Mouse (Mus musculus) myocyte (in vitro differentiated cells): ENCODE measurements around the gene Gm11042. TPM values are rescaled to one million over a fixed set of nuclear protein-coding genes. Genes with fewer than 3 reads are reported as not detected.

Source experiments
- H3K27me3 ChIP-seq: one replicate; pipeline ENCODE4 v1.6.1; 2011; ENCODE audit not compliant: control insufficient read depth, insufficient read depth, insufficient read length
- H3K36me3 ChIP-seq: one replicate; pipeline ENCODE4 v1.6.1; 2011; ENCODE audit not compliant: control insufficient read depth, insufficient read depth
- H3K4me2 ChIP-seq: one replicate; pipeline ENCODE4 v1.6.1; 2011; ENCODE audit warnings: low read depth, control low read depth
- H3K4me3 ChIP-seq: one replicate; pipeline ENCODE4 v1.5.1; 2011; ENCODE audit warnings: mild to moderate bottlenecking, control low read depth, moderate library complexity
- H3K79me2 ChIP-seq: one replicate; pipeline ENCODE4 v1.6.1; 2011; ENCODE audit not compliant: control insufficient read depth, insufficient read depth
- H3ac ChIP-seq: one replicate; pipeline ENCODE4 v1.6.1; 2011; ENCODE audit not compliant: control insufficient read depth, insufficient read length
- CEBPB ChIP-seq: IDR thresholded peaks from 2 replicates; pipeline ENCODE4 v1.6.1; 2011; ENCODE audit warnings: mild to moderate bottlenecking, moderate library complexity; ENCODE audit not compliant: poor library complexity, insufficient read depth, severe bottlenecking
- E2F4 ChIP-seq: IDR thresholded peaks from one replicate; pipeline ENCODE4 v1.6.1; 2011; ENCODE audit warnings: mild to moderate bottlenecking, control low read depth, moderate library complexity; ENCODE audit not compliant: insufficient read depth
- MAX ChIP-seq: IDR thresholded peaks from one replicate; pipeline ENCODE4 v1.6.1; 2011; ENCODE audit warnings: low read depth, mild to moderate bottlenecking, control low read depth
- MYOD1 ChIP-seq, 3 experiments: IDR thresholded peaks; one replicate each; pipeline ENCODE4 v1.6.1; 2011; ENCODE audit warnings: control low read depth in 2 of 3, low read depth in 2 of 3, mild to moderate bottlenecking in 2 of 3, moderate library complexity in 1 of 3; ENCODE audit not compliant: insufficient read length in 2 of 3, control insufficient read depth in 1 of 3
- MYOG ChIP-seq, 3 experiments: IDR thresholded peaks; one replicate each; pipeline ENCODE4 v1.6.1; 2011; ENCODE audit warnings: control low read depth in 2 of 3, low read depth in 2 of 3, mild to moderate bottlenecking in 2 of 3; ENCODE audit not compliant: insufficient read length in 2 of 3, control insufficient read depth in 1 of 3, insufficient read depth in 1 of 3
- POLR2A ChIP-seq: IDR thresholded peaks from one replicate; pipeline ENCODE4 v1.6.1; 2011; ENCODE audit warnings: low read depth, mild to moderate bottlenecking, control low read depth, moderate library complexity; ENCODE audit not compliant: insufficient read length
- POLR2AphosphoS2 ChIP-seq: IDR thresholded peaks from one replicate; pipeline ENCODE4 v1.6.1; 2011; ENCODE audit warnings: low read depth, control low read depth; ENCODE audit not compliant: insufficient read length
- REST ChIP-seq: IDR thresholded peaks from one replicate; pipeline ENCODE4 v1.6.1; 2011; ENCODE audit warnings: mild to moderate bottlenecking, control low read depth, moderate library complexity; ENCODE audit not compliant: insufficient read depth, insufficient read length
- SRF ChIP-seq: IDR thresholded peaks from one replicate; pipeline ENCODE4 v1.6.1; 2011; ENCODE audit warnings: low read depth; ENCODE audit not compliant: control insufficient read depth, insufficient read length
- TCF12 ChIP-seq: IDR thresholded peaks from one replicate; pipeline ENCODE4 v1.6.1; 2011; ENCODE audit warnings: mild to moderate bottlenecking, control low read depth; ENCODE audit not compliant: poor library complexity, insufficient read depth, severe bottlenecking
- TCF3 ChIP-seq: IDR thresholded peaks from one replicate; pipeline ENCODE4 v1.6.1; 2011; ENCODE audit warnings: low read depth, control low read depth; ENCODE audit not compliant: insufficient read length
- USF1 ChIP-seq: IDR thresholded peaks from one replicate; pipeline ENCODE4 v1.6.1; 2011; ENCODE audit warnings: low read depth, mild to moderate bottlenecking, control low read depth, moderate library complexity
- polyA plus RNA-seq: library from polyadenylated mRNA; unstranded; fragments of >200 nt; fragmentation: generic; extraction: Trizol; gene quantifications from one replicate; pipeline ENCODE4 v1.2.1, GENCODE M21; 2012; ENCODE audit warnings: missing spikeins

Gm11042 gene
- polyA plus RNA-seq, 1 experiment: not detected

DNA sequence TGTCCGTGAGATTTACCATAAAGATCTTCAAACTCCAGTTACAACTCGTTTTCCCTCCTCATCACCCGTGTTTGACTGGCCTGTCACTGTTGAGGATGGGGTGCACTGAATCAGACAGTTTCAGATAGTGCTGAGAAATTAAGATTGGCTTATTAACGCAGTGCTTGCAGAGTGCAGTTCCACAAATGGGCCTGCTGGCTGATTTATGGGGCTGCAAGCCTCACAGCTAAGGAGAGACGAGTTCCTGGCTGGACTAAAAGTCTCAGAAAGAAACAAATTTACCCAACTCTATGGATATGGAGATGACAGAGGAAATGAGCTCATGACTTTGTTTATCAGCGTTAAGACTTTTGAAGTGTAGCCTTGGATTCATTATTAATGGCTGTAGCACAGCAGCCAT, 41.6 kb upstream of the Gm11042 start:
- Histone ChIP-seq H3ac (no peak overlapping the region), H3K4me3 (no peak overlapping the region), H3K27me3 (no peaks in the 10 kb centered on the region), H3K79me2 (no peaks in the 10 kb centered on the region), H3K4me2 (no peak overlapping the region), H3K36me3 (no peaks in the 10 kb centered on the region)
- TF ChIP-seq SRF (no peak), POLR2AphosphoS2 (no peak), E2F4 (no peak), CEBPB (no peak), REST (no peak), USF1 (no peak), POLR2A (no peak), MYOD1 (IDR thresholded peaks at IDR 0.05; ENCODE audit: control insufficient read depth in 1 of 3, insufficient read length in 2 of 3, low read depth in 2 of 3) (no peak), MAX (no peak), TCF3 (no peak), MYOG (IDR thresholded peaks at IDR 0.05; ENCODE audit: control insufficient read depth in 1 of 3, insufficient read depth in 1 of 3, insufficient read length in 2 of 3, low read depth in 2 of 3) (no peak), TCF12 (no peak)

GRCm38 (mm10) chr12:74342720-74343119, 26.5 kb upstream of the Gm11042 start:
- H3K4me3 ChIP-seq: no peak overlapping the region
- no peaks in the 10 kb centered on the region for H3K36me3 ChIP-seq
- TF ChIP-seq REST (no peak), CEBPB (no peak), MYOG (IDR thresholded peaks at IDR 0.05; ENCODE audit: control insufficient read depth in 1 of 3, insufficient read depth in 1 of 3, insufficient read length in 2 of 3, low read depth in 2 of 3) (no peak), SRF (no peak), TCF12 (no peak), USF1 (no peak), POLR2AphosphoS2 (no peak), POLR2A (no peak), MYOD1 (IDR thresholded peaks at IDR 0.05; ENCODE audit: control insufficient read depth in 1 of 3, insufficient read length in 2 of 3, low read depth in 2 of 3) (no peak), E2F4 (no peak), MAX (no peak), TCF3 (no peak)

DNA sequence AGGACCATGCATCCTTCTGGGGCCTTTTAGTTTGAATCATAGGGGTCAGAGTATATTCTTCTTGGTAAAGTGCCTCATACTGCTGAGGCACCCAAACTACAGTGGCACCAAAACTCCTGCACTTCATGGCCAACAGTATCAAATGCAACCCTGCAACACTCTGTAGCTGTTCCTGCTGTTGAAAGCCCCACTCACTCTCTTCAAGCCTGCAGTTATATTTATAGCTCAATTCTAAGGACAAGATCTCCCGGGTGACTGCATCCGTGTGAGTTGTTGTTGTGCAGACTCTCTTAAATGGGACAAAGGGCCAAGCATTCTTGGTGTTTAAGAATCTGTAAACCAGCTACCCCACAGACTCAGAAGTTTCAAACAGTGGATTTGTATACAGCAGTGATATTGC, 23.9 kb upstream of the Gm11042 start:
- Histone ChIP-seq H3K36me3 (no peaks in the 10 kb centered on the region), H3K4me2 (no peak overlapping the region), H3ac (no peak overlapping the region), H3K27me3 (no peaks in the 10 kb centered on the region), H3K79me2 (no peaks in the 10 kb centered on the region), H3K4me3 (no peak overlapping the region)
- TF ChIP-seq SRF: no peak
- TF ChIP-seq MAX: no peak
- TF ChIP-seq POLR2A: no peak
- no peak for TF ChIP-seq USF1
- TF ChIP-seq TCF3: no peak
- no peak for TF ChIP-seq MYOD1 (IDR thresholded peaks at IDR 0.05; ENCODE audit: control insufficient read depth in 1 of 3, insufficient read length in 2 of 3, low read depth in 2 of 3)
- no peak for TF ChIP-seq REST
- TF ChIP-seq POLR2AphosphoS2: no peak
- TF ChIP-seq MYOG (IDR thresholded peaks at IDR 0.05; ENCODE audit: control insufficient read depth in 1 of 3, insufficient read depth in 1 of 3, insufficient read length in 2 of 3, low read depth in 2 of 3): no peak
- TF ChIP-seq CEBPB: no peak

More at GRCm38 (mm10) chr12:74342720-74343119, 26.5 kb upstream of the Gm11042 start:
- H3ac ChIP-seq: no peak overlapping the region
- H3K4me2 ChIP-seq: no peak overlapping the region
- H3K27me3 ChIP-seq: no peaks in the 10 kb centered on the region
- H3K79me2 ChIP-seq: no peaks in the 10 kb centered on the region

- Histone ChIP-seq H3K27me3 (no peaks in the 10 kb centered on the region), H3ac (no peak overlapping the region), H3K79me2 (no peaks in the 10 kb centered on the region), H3K4me2 (no peak overlapping the region), H3K36me3 (no peaks in the 10 kb centered on the region), H3K4me3 (no peak overlapping the region)
- TF ChIP-seq REST (no peak), TCF12 (no peak), MAX (no peak), TCF3 (no peak), POLR2AphosphoS2 (no peak), SRF (no peak), POLR2A (no peak), CEBPB (no peak), MYOD1 (IDR thresholded peaks at IDR 0.05; ENCODE audit: control insufficient read depth in 1 of 3, insufficient read length in 2 of 3, low read depth in 2 of 3) (no peak), MYOG (IDR thresholded peaks at IDR 0.05; ENCODE audit: control insufficient read depth in 1 of 3, insufficient read depth in 1 of 3, insufficient read length in 2 of 3, low read depth in 2 of 3) (no peak), USF1 (no peak), E2F4 (no peak)
Measured at GRCm38 (mm10) chr12:74333706-74334105, 17.5 kb upstream of the Gm11042 start.
